Mouse (Mus musculus) heart, embryonic 16.5 days (tissue): ENCODE results near the gene Nudc. TPM values are rescaled to one million over a fixed set of nuclear protein-coding genes. Genes with fewer than 3 reads are reported as not detected.

Experiments used
- ATAC-seq: fragments of 200-750 bp; cut with Nextera tagmentation; replicated peaks from 2 replicates; pipeline ENCODE4 v1.8.0; 2017; ENCODE audit warnings: moderate number of reproducible peaks; ENCODE audit not compliant: insufficient read depth, low FRiP score; ENCODE audit errors: extremely low read depth
- H3K27ac ChIP-seq: fragments of 300-500 bp; sonication (generic); 2 replicates; pipeline ENCODE4 v1.5.1; 2014; ENCODE audit warnings: mild to moderate bottlenecking, low read length, control low read depth, moderate library complexity
- H3K27me3 ChIP-seq: fragments of 300-500 bp; sonication (generic); 2 replicates; pipeline ENCODE4 v1.6.1; 2014; ENCODE audit warnings: low read length, mixed read lengths; ENCODE audit not compliant: control insufficient read depth, insufficient read depth
- H3K36me3 ChIP-seq: fragments of 300-500 bp; sonication (generic); 2 replicates; pipeline ENCODE4 v1.6.1; 2014; ENCODE audit not compliant: control insufficient read depth, insufficient read depth
- H3K4me1 ChIP-seq: fragments of 300-500 bp; sonication (generic); 2 replicates; pipeline ENCODE4 v1.6.1; 2014; ENCODE audit warnings: low read length, mixed read lengths; ENCODE audit not compliant: control insufficient read depth, insufficient read depth
- H3K4me2 ChIP-seq: fragments of 300-500 bp; sonication (generic); 2 replicates; pipeline ENCODE4 v1.6.1; 2014; ENCODE audit warnings: low read depth, mild to moderate bottlenecking, control low read depth, low read length
- H3K4me3 ChIP-seq: fragments of 300-500 bp; sonication (generic); 2 replicates; pipeline ENCODE4 v1.5.1; 2014; ENCODE audit warnings: mild to moderate bottlenecking, control low read depth, low read length
- H3K9ac ChIP-seq: fragments of 300-500 bp; sonication (generic); 2 replicates; pipeline ENCODE4 v1.6.1; 2014; ENCODE audit warnings: low read length, control low read depth
- H3K9me3 ChIP-seq: fragments of 300-500 bp; sonication (generic); replicated peaks from 2 replicates; pipeline ENCODE4 v1.6.1; 2016; ENCODE audit warnings: low read length; ENCODE audit not compliant: control insufficient read depth
- WGBS: fragments of 180-500 bp; shearing (Covaris S2); extraction: QIAGEN DNeasy Blood & Tissue Kit; methylation state at CpG from one replicate; pipeline ENCODE4 v1.1.7; 2014; 5-methylcytosine and 5-hydroxymethylcytosine counted together
- polyA plus RNA-seq: library from polyadenylated mRNA; unstranded; fragments of >200 nt; fragmentation: Nextera tagmentation; extraction: Ambion mirVana; gene quantifications from 2 replicates; pipeline ENCODE4 v1.2.1, GENCODE M21; 2015

Gene Nudc
- 209 and 234 TPM in 2 replicates for polyA plus RNA-seq

DNA sequence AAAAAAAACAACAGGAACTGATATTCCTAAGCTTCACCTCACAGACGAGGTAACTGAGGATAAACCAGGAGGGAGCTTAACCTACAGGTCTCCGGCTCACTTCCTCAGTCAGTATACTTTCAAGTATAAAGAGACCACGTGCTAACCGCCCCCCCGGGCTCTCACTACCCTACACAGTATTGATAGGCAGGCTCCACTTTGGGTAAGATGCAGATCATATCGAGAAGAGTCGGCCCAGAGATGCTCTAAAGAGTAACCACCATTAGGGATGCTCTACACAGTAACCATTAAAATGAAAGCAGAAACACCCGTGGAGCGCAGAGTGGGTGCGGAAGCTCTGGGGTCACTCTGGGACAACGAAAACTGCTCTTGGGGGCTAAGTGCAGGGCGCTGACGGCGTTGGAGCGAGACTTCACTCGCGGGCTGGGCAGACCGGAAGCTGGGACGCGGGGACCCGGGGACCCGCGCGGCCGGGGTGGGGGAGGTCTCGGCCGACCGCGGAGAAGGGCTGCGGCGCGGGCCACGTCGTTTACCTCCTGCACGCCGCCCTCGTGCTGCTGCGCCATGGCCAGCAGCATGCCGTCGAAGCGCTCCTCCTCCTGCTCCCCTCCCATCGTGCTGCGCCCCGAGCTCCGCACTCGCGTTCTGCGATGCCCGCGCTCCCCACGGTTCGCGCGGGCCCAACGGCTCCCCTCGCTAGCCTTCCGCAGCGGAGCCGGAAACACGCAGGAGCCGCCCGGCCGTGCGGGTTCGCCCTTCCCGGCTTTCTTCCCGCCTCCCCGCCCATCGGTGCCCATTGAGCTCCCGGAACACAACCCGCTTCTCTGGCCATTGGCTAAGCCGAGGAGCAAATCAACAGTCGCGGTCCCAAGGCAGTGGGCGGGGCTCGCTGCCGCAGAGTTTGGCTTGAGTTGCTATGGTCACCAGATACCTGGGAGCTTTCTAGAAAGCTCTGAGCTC is at the start of gene Nudc:
Nudc (minus strand) TSS at position 725 of the 960 bp plus-strand sequence.
- peaks cover 2% of the 10 kb centered on the region; the same call in 1 of the 2 replicates for H3K9me3 ChIP-seq
- peak within 1 kb of the TSS; percentile 95 for H3K4me3 ChIP-seq
- peak within 1 kb of the TSS; percentile 92 for H3K9ac ChIP-seq
- peak within 1 kb of the TSS; percentile 94 for H3K4me2 ChIP-seq
- peaks cover 6% of the 10 kb centered on the region; the same call in 1 of the 2 replicates for H3K36me3 ChIP-seq
- WGBS = under 1% methylated on average over 77 of the region's 77 CpGs
- peaks cover 14% of the 10 kb centered on the region for H3K4me1 ChIP-seq
- H3K27me3 ChIP-seq = no peaks in the 10 kb centered on the region
- H3K27ac ChIP-seq = peak within 1 kb of the TSS; percentile 71
- ATAC-seq = peak; percentile 99

DNA sequence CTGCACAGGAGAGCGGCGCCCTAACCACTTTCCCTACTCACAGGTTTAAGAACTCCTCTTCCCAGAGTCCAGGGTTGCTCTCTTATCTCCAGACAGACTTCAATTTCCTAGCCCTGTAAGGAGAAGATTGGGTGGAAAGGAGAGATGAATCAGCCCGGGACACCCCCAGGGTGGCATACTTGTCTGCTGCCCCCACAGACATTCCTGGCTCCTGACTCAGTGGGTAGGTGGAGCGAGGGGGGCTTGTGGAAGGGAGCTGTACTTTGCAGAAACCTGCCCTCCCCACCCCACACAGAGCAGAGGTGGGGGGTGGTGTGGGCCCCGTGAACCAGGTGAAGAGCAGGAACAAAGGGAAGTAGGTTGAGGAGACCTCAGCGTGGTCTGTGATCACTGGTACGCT is 49.7 kb upstream of the Nudc start:
- peaks cover 8% of the 10 kb centered on the region for H3K4me1 ChIP-seq
- H3K4me3 ChIP-seq = no peak overlapping the region
- peaks cover 6% of the 10 kb centered on the region; the same call in 1 of the 2 replicates for H3K27me3 ChIP-seq
- WGBS = 47% methylated on average over 7 of the region's 7 CpGs
- no peak overlapping the region for H3K9ac ChIP-seq
- no peaks in the 10 kb centered on the region for H3K9me3 ChIP-seq
- peaks cover 5% of the 10 kb centered on the region for H3K36me3 ChIP-seq
- ATAC-seq = no peak
- H3K4me2 ChIP-seq = no peak overlapping the region
- H3K27ac ChIP-seq = no peak overlapping the region

- Histone ChIP-seq H3K4me3 (no peak overlapping the region), H3K27ac (no peak overlapping the region), H3K4me2 (no peak overlapping the region), H3K27me3 (no peaks in the 10 kb centered on the region), H3K9ac (peak overlapping the region; percentile 31; the same call in 1 of the 2 replicates), H3K9me3 (no peaks in the 10 kb centered on the region), H3K4me1 (no peaks in the 10 kb centered on the region), H3K36me3 (peaks cover 19% of the 10 kb centered on the region)
- ATAC-seq = 0 out of 2 replicates have a peak, but pooled peaks have one; percentile 32
- 23% methylated on average over 7 of the region's 7 CpGs for WGBS
These were observed 46.8 kb upstream of the Nudc start for GRCm38 (mm10) chr4:133592570-133592969.

GRCm38 (mm10) chr4:133584059-133584951 is 38.5 kb upstream of the Nudc start, which contains the start of gene Gpn2:
Gene Gpn2 (plus strand): TSS chr4:133584362.
- Histone ChIP-seq H3K36me3 (peaks cover 33% of the 10 kb centered on the region), H3K27ac (peak within 1 kb of the TSS; percentile 86), H3K9ac (peak within 1 kb of the TSS; percentile 93), H3K4me2 (peak within 1 kb of the TSS; percentile 90), H3K27me3 (no peaks in the 10 kb centered on the region), H3K4me1 (peaks cover 12% of the 10 kb centered on the region), H3K9me3 (no peaks in the 10 kb centered on the region), H3K4me3 (peak within 1 kb of the TSS; percentile 74)
- under 1% methylated on average over 65 of the region's 65 CpGs for WGBS
- peak; percentile 84 for ATAC-seq

DNA sequence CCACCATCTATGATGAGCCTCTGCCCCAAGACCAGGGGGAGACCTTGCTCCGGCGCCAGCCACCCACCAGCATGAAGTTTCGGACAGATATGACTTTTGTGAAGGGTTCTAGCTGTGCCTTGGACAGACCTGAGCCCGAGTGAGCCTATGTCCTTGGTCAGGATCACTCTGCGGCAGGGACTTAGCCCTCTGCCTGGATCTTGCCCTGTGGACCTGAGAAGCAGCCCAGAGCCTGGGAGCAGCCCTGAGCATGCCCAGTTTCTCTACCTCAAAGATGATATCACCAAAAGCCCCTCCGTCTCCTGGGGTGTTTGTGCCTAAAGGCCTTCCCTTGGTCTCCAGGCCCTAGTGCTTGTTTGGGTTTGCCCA is 37.9 kb upstream of the Nudc start:
- H3K27me3 ChIP-seq = no peaks in the 10 kb centered on the region
- peak; percentile 35 for ATAC-seq
- peak overlapping the region; percentile 74 for H3K4me3 ChIP-seq
- 56% methylated on average over 6 of the region's 6 CpGs for WGBS
- H3K36me3 ChIP-seq = peaks cover 29% of the 10 kb centered on the region
- H3K27ac ChIP-seq = peak overlapping the region; percentile 86
- no peaks in the 10 kb centered on the region for H3K9me3 ChIP-seq
- H3K9ac ChIP-seq = peak overlapping the region; percentile 93
- peaks cover 12% of the 10 kb centered on the region for H3K4me1 ChIP-seq
- peak overlapping the region; percentile 90 for H3K4me2 ChIP-seq

GRCm38 (mm10) chr4:133577983-133578382 is 32.2 kb upstream of the Nudc start:
- Histone ChIP-seq H3K9me3 (no peaks in the 10 kb centered on the region), H3K9ac (no peak overlapping the region), H3K27ac (no peak overlapping the region), H3K27me3 (no peaks in the 10 kb centered on the region), H3K4me2 (no peak overlapping the region), H3K4me1 (peaks cover 6% of the 10 kb centered on the region), H3K36me3 (peaks cover 21% of the 10 kb centered on the region), H3K4me3 (no peak overlapping the region)
- no peak for ATAC-seq
- WGBS = 79% methylated on average over 12 of the region's 12 CpGs

- H3K4me3 ChIP-seq = peak overlapping the region; percentile 77
- H3K36me3 ChIP-seq = peaks cover 5% of the 10 kb centered on the region
- whole genome bisulfite sequencing = under 1% methylated on average over 41 of the region's 41 CpGs
- H3K27ac ChIP-seq = no peak overlapping the region
- H3K9me3 ChIP-seq = 0 out of 2 replicates have a peak, but pooled peaks cover 2% of the 10 kb centered on the region
- peak overlapping the region; percentile 83 for H3K9ac ChIP-seq
- H3K4me2 ChIP-seq = peak overlapping the region; percentile 80
- peak; percentile 29; the same call in 1 of the 2 replicates for ATAC-seq
- H3K27me3 ChIP-seq = no peaks in the 10 kb centered on the region
- peaks cover 6% of the 10 kb centered on the region for H3K4me1 ChIP-seq
These were observed 29.0 kb upstream of the Nudc start for GRCm38 (mm10) chr4:133574843-133575202.

- 5% methylated on average over 44 of the region's 44 CpGs for WGBS
- H3K9ac ChIP-seq = peak within 1 kb of the TSS; percentile 83
- peak; percentile 90 for ATAC-seq
- H3K36me3 ChIP-seq = peaks cover 4% of the 10 kb centered on the region; the same call in 1 of the 2 replicates
- H3K4me1 ChIP-seq = peaks cover 6% of the 10 kb centered on the region
- H3K4me2 ChIP-seq = peak within 1 kb of the TSS; percentile 80
- H3K27ac ChIP-seq = peak within 1 kb of the TSS; percentile 76
- no peaks in the 10 kb centered on the region for H3K27me3 ChIP-seq
- peak within 1 kb of the TSS; percentile 77 for H3K4me3 ChIP-seq
- H3K9me3 ChIP-seq = 0 out of 2 replicates have a peak, but pooled peaks cover 2% of the 10 kb centered on the region
These were observed 28.5 kb upstream of the Nudc start, which contains the start of gene Gpatch3 for GRCm38 (mm10) chr4:133574070-133574842. Gene Gpatch3 (plus strand): TSS chr4:133574745.
